Mouse (Mus musculus) neural tube, embryonic 12.5 days (tissue): ENCODE data around the gene Ccser1. TPM values are rescaled to one million over a fixed set of nuclear protein-coding genes. Genes with fewer than 3 reads are reported as not detected.

Experiments used
- ATAC-seq: fragments of 200-750 bp; cut with Nextera tagmentation; 2 replicates; pipeline ENCODE4 v1.8.0; 2017; ENCODE audit warnings: low read depth, mild to moderate bottlenecking, moderate TSS enrichment, moderate library complexity; ENCODE audit not compliant: low FRiP score
- H3K27ac ChIP-seq: fragments of 300-500 bp; sonication (generic); 2 replicates; pipeline ENCODE4 v1.5.1; 2016
- H3K27me3 ChIP-seq: fragments of 300-500 bp; sonication (generic); replicated peaks from 2 replicates; pipeline ENCODE4 v1.6.1; 2016; ENCODE audit warnings: mild to moderate bottlenecking
- H3K36me3 ChIP-seq: fragments of 300-500 bp; sonication (generic); 2 replicates; pipeline ENCODE4 v1.6.1; 2016; ENCODE audit warnings: mild to moderate bottlenecking
- H3K4me1 ChIP-seq: fragments of 300-500 bp; sonication (generic); 2 replicates; pipeline ENCODE4 v1.6.1; 2016
- H3K4me2 ChIP-seq: fragments of 300-500 bp; sonication (generic); replicated peaks from 2 replicates; pipeline ENCODE4 v1.6.1; 2016; ENCODE audit warnings: mild to moderate bottlenecking
- H3K4me3 ChIP-seq: fragments of 300-500 bp; sonication (generic); 2 replicates; pipeline ENCODE4 v1.5.1; 2016
- H3K9ac ChIP-seq: fragments of 300-500 bp; sonication (generic); 2 replicates; pipeline ENCODE4 v1.6.1; 2016; ENCODE audit warnings: mild to moderate bottlenecking
- H3K9me3 ChIP-seq: fragments of 300-500 bp; sonication (generic); 2 replicates; pipeline ENCODE4 v1.6.1; 2016; ENCODE audit warnings: mild to moderate bottlenecking
- WGBS: fragments of 180-500 bp; shearing (Covaris S2); methylation state at CpG from one replicate; pipeline ENCODE4 v1.1.7; 2016; 5-methylcytosine and 5-hydroxymethylcytosine counted together
- polyA plus RNA-seq: library from polyadenylated mRNA; unstranded; fragments of >200 nt; fragmentation: Nextera tagmentation; extraction: Ambion mirVana; gene quantifications from 2 replicates; pipeline ENCODE4 v1.2.1, GENCODE M21; 2016

Gene Ccser1
- polyA plus RNA-seq, 1 experiment from 2014 or later, result 19.4 TPM

DNA sequence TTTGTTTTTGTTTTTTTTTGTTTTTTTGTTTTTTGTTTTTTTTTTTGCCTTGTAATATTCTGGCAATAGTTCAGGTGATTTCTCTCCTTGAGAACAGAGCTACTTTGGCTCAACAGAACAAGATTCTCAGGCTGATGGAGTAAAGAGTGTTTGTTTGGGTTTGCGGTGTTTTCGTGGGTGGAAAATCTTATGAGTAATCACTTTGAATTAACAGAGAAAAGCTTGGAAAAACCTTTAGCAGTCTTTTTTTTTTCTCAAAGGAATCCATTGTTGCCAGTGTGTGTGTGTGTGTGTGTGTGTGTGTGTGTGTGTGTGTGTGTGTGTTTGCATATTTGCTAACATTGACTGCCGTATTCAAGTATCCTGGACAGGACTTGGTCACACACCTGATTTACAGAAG lies 81.3 kb downstream of the Ccser1 start:
- Histone ChIP-seq H3K4me1 (no peaks in the 10 kb centered on the region), H3K4me2 (no peak overlapping the region), H3K4me3 (no peak overlapping the region), H3K36me3 (no peaks in the 10 kb centered on the region), H3K27me3 (no peaks in the 10 kb centered on the region), H3K9me3 (no peaks in the 10 kb centered on the region), H3K9ac (no peak overlapping the region), H3K27ac (no peak overlapping the region)
- no peak for ATAC-seq
- 89% methylated on average over 3 of the region's 3 CpGs for WGBS

DNA sequence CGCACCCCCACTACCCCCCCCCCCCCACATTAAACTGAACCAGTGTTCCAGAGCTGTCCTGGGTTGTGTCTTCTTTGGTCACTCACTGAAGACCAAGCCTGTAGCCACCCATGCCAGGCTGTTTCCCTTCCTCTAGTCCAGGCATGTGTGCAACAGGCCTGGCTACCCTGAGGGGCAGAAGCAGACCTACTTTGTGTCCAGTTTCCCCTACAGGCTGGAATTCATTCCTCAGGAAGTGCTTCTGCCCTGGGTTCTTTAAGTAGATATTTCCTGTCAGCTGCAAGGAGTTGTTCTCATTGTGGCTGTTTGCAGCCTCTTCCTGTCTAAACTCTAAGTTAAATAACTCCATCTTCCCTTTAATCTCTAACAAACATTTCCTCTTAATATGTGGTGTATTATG lies 82.3 kb downstream of the Ccser1 start:
- Histone ChIP-seq H3K27me3 (no peaks in the 10 kb centered on the region), H3K4me1 (no peaks in the 10 kb centered on the region), H3K9me3 (no peaks in the 10 kb centered on the region), H3K36me3 (no peaks in the 10 kb centered on the region), H3K4me3 (no peak overlapping the region), H3K4me2 (no peak overlapping the region), H3K9ac (no peak overlapping the region), H3K27ac (no peak overlapping the region)
- ATAC-seq, result no peak
- 86% methylated on average over 1 of the region's 1 CpGs for WGBS

DNA sequence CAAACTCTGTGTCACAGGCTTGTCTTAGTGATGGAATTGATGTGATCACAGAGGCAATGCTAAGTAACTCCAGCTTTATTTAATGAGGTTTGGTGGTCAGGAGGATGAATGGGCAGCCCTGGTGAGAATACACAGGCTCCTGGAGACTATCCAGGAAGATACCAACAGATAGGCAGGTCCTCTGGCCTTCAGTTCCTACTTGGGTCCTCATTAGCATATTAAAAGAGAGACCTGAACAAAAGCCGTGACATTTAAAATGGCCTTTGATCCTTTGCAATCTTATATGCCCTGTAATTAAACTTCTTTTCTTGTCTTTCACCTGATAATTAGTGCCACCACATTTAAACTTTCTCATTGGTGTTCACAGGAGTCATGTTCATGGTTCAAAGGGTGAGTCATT lies 83.2 kb downstream of the Ccser1 start:
- Histone ChIP-seq H3K9me3 (no peaks in the 10 kb centered on the region), H3K4me1 (no peaks in the 10 kb centered on the region), H3K36me3 (no peaks in the 10 kb centered on the region), H3K9ac (no peak overlapping the region), H3K4me3 (no peak overlapping the region), H3K27me3 (no peaks in the 10 kb centered on the region), H3K4me2 (no peak overlapping the region), H3K27ac (no peak overlapping the region)
- 13% methylated on average over 1 of the region's 1 CpGs for WGBS
- no peak for ATAC-seq

GRCm38 (mm10) chr6:61271033-61271432 lies 90.9 kb downstream of the Ccser1 start:
- H3K4me2 ChIP-seq, result no peak overlapping the region
- no peak overlapping the region for H3K9ac ChIP-seq
- no peaks in the 10 kb centered on the region for H3K4me1 ChIP-seq
- H3K36me3 ChIP-seq, result no peaks in the 10 kb centered on the region
- H3K27me3 ChIP-seq, result no peaks in the 10 kb centered on the region
- no peaks in the 10 kb centered on the region for H3K9me3 ChIP-seq
- WGBS, result 83% methylated on average over 1 of the region's 2 CpGs
- no peak for ATAC-seq
- no peak overlapping the region for H3K27ac ChIP-seq
- H3K4me3 ChIP-seq, result no peak overlapping the region

DNA sequence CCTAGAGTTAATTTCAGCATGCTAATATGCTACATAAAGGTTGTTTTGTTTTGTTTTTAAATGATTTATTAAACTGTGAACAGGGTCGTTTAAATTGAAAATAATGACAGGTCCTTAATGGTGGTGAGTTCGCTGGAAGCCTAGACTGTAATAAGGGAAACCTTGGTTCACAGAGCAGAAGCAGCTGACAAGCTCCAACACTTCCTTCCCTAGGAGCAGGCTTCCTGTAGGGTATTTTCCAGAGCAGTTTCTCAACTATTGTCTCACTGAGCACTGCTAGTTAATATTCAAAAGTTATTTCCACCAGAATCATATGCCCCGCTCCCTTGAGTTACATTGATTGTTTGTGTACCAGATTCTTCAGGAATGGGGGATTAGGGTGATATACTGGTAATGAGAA lies 93.3 kb downstream of the Ccser1 start:
- no peaks in the 10 kb centered on the region for H3K9me3 ChIP-seq
- WGBS, result 72% methylated on average over 3 of the region's 3 CpGs
- ATAC-seq, result no peak

GRCm38 (mm10) chr6:61279506-61279905 lies 99.4 kb downstream of the Ccser1 start:
- Histone ChIP-seq H3K36me3 (no peaks in the 10 kb centered on the region), H3K4me3 (no peak overlapping the region), H3K9ac (no peak overlapping the region), H3K4me1 (no peaks in the 10 kb centered on the region), H3K9me3 (no peaks in the 10 kb centered on the region), H3K27me3 (no peaks in the 10 kb centered on the region), H3K4me2 (no peak overlapping the region), H3K27ac (no peak overlapping the region)
- 83% methylated on average over 7 of the region's 7 CpGs for WGBS
- ATAC-seq, result no peak

More for the DNA sequence above, 93.3 kb downstream of the Ccser1 start:
- no peak overlapping the region for H3K4me3 ChIP-seq
- H3K27ac ChIP-seq, result no peak overlapping the region
- no peaks in the 10 kb centered on the region for H3K36me3 ChIP-seq
- no peaks in the 10 kb centered on the region for H3K4me1 ChIP-seq
- no peak overlapping the region for H3K4me2 ChIP-seq
- H3K9ac ChIP-seq, result no peak overlapping the region
- no peaks in the 10 kb centered on the region for H3K27me3 ChIP-seq

GRCm38 (mm10) chr6:61292927-61293326 lies 112.8 kb downstream of the Ccser1 start:
- H3K4me2 ChIP-seq, result no peak overlapping the region
- no peak for ATAC-seq
- 66% methylated on average over 3 of the region's 3 CpGs for WGBS
- no peaks in the 10 kb centered on the region for H3K9me3 ChIP-seq
- peaks cover 5% of the 10 kb centered on the region; the same call in 1 of the 2 replicates for H3K4me1 ChIP-seq
- no peak overlapping the region for H3K27ac ChIP-seq
- no peak overlapping the region for H3K9ac ChIP-seq
- H3K36me3 ChIP-seq, result no peaks in the 10 kb centered on the region
- no peak overlapping the region for H3K4me3 ChIP-seq
- no peaks in the 10 kb centered on the region for H3K27me3 ChIP-seq

DNA sequence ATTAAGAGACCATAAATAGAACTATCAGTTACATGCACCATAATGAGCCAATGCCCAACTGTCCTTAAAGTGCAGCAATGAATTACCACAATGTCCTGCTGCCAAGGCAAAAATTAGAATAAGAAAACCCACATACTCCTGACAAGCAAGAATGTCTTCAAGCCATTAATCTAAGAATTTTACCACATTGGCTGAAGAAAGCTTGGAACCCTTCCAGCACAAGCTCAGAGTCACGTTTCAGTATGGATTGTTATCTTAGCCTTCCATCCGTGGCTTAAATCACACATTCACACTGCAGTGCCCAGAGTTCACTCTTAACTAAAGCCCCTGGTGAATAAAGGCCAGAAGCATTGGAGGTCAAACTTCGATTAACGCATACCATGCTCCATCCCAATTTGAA lies 115.4 kb downstream of the Ccser1 start:
- no peak for ATAC-seq
- Histone ChIP-seq H3K27me3 (no peaks in the 10 kb centered on the region), H3K36me3 (no peaks in the 10 kb centered on the region), H3K4me1 (peaks cover 5% of the 10 kb centered on the region; the same call in 1 of the 2 replicates), H3K9ac (no peak overlapping the region), H3K9me3 (no peaks in the 10 kb centered on the region), H3K4me3 (no peak overlapping the region), H3K27ac (no peak overlapping the region), H3K4me2 (no peak overlapping the region)
- 52% methylated on average over 4 of the region's 4 CpGs for WGBS

GRCm38 (mm10) chr6:61296188-61297037 lies 116.3 kb downstream of the Ccser1 start:
- ATAC-seq, result no peak

DNA sequence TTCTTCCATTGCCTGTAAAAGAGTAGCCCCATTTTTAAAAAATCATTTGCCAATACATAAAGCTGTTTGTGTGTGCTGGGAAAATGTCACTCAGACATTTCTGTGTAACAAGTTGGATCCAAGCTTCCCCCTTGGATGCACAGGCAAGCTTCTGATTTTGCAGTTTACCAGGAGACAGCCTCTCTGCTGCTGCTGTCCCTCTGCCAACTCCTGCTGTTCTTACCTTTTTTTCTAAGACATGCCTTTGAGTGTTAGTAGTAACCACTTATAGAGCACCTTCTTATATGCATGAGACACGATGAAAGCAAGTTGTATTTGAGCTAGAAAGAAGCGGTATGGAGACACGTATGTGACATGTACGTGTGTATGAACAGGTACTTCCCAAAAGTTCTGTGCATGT lies 120.3 kb downstream of the Ccser1 start:
- H3K36me3 ChIP-seq, result no peaks in the 10 kb centered on the region

More at GRCm38 (mm10) chr6:61296188-61297037, 116.3 kb downstream of the Ccser1 start:
- H3K27me3 ChIP-seq, result no peaks in the 10 kb centered on the region
- no peaks in the 10 kb centered on the region for H3K36me3 ChIP-seq
- H3K9ac ChIP-seq, result no peak overlapping the region
- peaks cover 5% of the 10 kb centered on the region; the same call in 1 of the 2 replicates for H3K4me1 ChIP-seq
- WGBS, result 69% methylated on average over 6 of the region's 6 CpGs
- no peak overlapping the region for H3K4me3 ChIP-seq
- no peaks in the 10 kb centered on the region for H3K9me3 ChIP-seq
- no peak overlapping the region for H3K27ac ChIP-seq
- H3K4me2 ChIP-seq, result no peak overlapping the region

GRCm38 (mm10) chr6:61300975-61301374 lies 120.9 kb downstream of the Ccser1 start:
- Histone ChIP-seq H3K4me3 (no peak overlapping the region), H3K9me3 (no peaks in the 10 kb centered on the region), H3K27ac (no peak overlapping the region), H3K9ac (no peak overlapping the region), H3K4me2 (no peak overlapping the region), H3K27me3 (no peaks in the 10 kb centered on the region), H3K4me1 (no peaks in the 10 kb centered on the region), H3K36me3 (no peaks in the 10 kb centered on the region)
- ATAC-seq, result peak; percentile 58
- WGBS, result 72% methylated on average over 7 of the region's 7 CpGs

More for the DNA sequence above, 120.3 kb downstream of the Ccser1 start:
- no peak for ATAC-seq
- Histone ChIP-seq H3K27me3 (no peaks in the 10 kb centered on the region), H3K27ac (no peak overlapping the region), H3K9ac (no peak overlapping the region), H3K4me1 (peaks cover 4% of the 10 kb centered on the region; the same call in 1 of the 2 replicates), H3K4me3 (no peak overlapping the region), H3K9me3 (no peaks in the 10 kb centered on the region), H3K4me2 (no peak overlapping the region)
- 94% methylated on average over 4 of the region's 4 CpGs for WGBS

- no peak overlapping the region for H3K4me2 ChIP-seq
- no peaks in the 10 kb centered on the region for H3K36me3 ChIP-seq
- ATAC-seq, result no peak
- no peaks in the 10 kb centered on the region for H3K27me3 ChIP-seq
- H3K4me3 ChIP-seq, result no peak overlapping the region
- no peak overlapping the region for H3K27ac ChIP-seq
- no peak overlapping the region for H3K9ac ChIP-seq
- no peaks in the 10 kb centered on the region for H3K4me1 ChIP-seq
- WGBS, result 34% methylated on average over 2 of the region's 2 CpGs
- H3K9me3 ChIP-seq, result no peaks in the 10 kb centered on the region
These were observed 121.5 kb downstream of the Ccser1 start for GRCm38 (mm10) chr6:61301631-61302030.
